Mouse (Mus musculus) ES-Bruce4 (cell line): ENCODE results near the gene Psmb10.

ENCODE experiments used
- CTCF ChIP-seq: IDR thresholded peaks from one replicate; pipeline ENCODE4 v1.8.1; 2011; ENCODE audit warnings: low read depth, low read length
- POLR2A ChIP-seq: IDR thresholded peaks from one replicate; pipeline ENCODE4 v1.8.1; 2011; ENCODE audit warnings: low read length; ENCODE audit not compliant: insufficient read depth

DNA sequence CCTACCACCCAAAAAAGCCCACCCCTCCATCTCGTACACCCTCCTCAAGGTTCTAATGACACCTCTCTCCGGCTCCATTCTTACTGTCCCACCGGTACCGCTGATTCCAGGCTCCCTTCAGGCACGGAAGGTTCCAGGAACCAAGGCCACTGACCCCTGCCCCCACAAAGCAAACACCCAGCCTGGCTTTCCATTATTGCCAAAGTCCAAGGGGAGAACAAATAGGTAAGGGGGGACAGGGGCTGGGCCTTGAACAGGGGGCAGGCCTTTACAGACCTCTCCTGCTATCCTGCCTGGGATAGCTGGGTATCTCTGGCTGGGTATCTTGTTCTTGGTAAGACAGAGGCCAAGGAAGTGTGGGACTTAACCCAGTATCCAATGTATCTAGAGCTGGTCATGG is 4.3 kb upstream of the Psmb10 start:
- no peak for TF ChIP-seq POLR2A
- no peak for TF ChIP-seq CTCF
